Mouse (Mus musculus): ENCODE results near the gene 1700025C18Rik. TPM values are rescaled to one million over a fixed set of nuclear protein-coding genes. Genes with fewer than 3 reads are reported as not detected.

1700025C18Rik gene
- polyA plus RNA-seq, 1 experiment from 2014 or later, result not detected

GRCm38 (mm10) chr2:165054888-165055852 is 35.4 kb downstream of the 1700025C18Rik start, which contains the start of gene Cd40:
Gene Cd40 (plus strand): TSS chr2:165055627.
- 0 out of 2 replicates have a peak, but pooled peaks cover 2% of the 10 kb centered on the region for H3K27me3 ChIP-seq (ENCODE audit: control insufficient read depth, insufficient read depth, low read length)
- WGBS, result 16% methylated on average over 25 of the region's 25 CpGs
- no peaks in the 10 kb centered on the region for H3K4me1 ChIP-seq (ENCODE audit: control insufficient read depth, insufficient read depth, low read length)
- H3K36me3 ChIP-seq (ENCODE audit: control insufficient read depth, insufficient read depth, low read length), result no peaks in the 10 kb centered on the region
- peak within 1 kb of the TSS; percentile 4; the same call in 1 of the 2 replicates for H3K4me3 ChIP-seq (ENCODE audit: low read depth, low read length)
- 0 out of 2 replicates have a peak, but pooled peaks have one; percentile 31 for ATAC-seq (ENCODE audit: low read depth)
- no peaks in the 10 kb centered on the region for H3K9me3 ChIP-seq (ENCODE audit: control insufficient read depth, low read length)
- H3K4me2 ChIP-seq (ENCODE audit: low read depth, low read length), result peak within 1 kb of the TSS; percentile 18; the same call in 1 of the 2 replicates
- no peak within 1 kb of the TSS for H3K27ac ChIP-seq (ENCODE audit: low read depth, low read length)
- no peak within 1 kb of the TSS for H3K9ac ChIP-seq (replicated peaks; ENCODE audit: low read depth, low read length)

- Histone ChIP-seq H3K4me3 (ENCODE audit: low read depth, low read length) (no peak overlapping the region), H3K9ac (replicated peaks; ENCODE audit: low read depth, low read length) (no peak overlapping the region), H3K27ac (ENCODE audit: low read depth, low read length) (no peak overlapping the region), H3K27me3 (ENCODE audit: control insufficient read depth, insufficient read depth, low read length) (0 out of 2 replicates have a peak, but pooled peaks cover 2% of the 10 kb centered on the region), H3K9me3 (ENCODE audit: control insufficient read depth, low read length) (no peaks in the 10 kb centered on the region), H3K36me3 (ENCODE audit: control insufficient read depth, insufficient read depth, low read length) (no peaks in the 10 kb centered on the region), H3K4me1 (ENCODE audit: control insufficient read depth, insufficient read depth, low read length) (no peaks in the 10 kb centered on the region), H3K4me2 (ENCODE audit: low read depth, low read length) (no peak overlapping the region)
- ATAC-seq (ENCODE audit: low read depth), result no peak
- 66% methylated on average over 11 of the region's 11 CpGs for WGBS
Measured at GRCm38 (mm10) chr2:165051566-165051965, 39.0 kb downstream of the 1700025C18Rik start.

- WGBS, result 82% methylated on average over 18 of the region's 18 CpGs
- no peak for ATAC-seq (ENCODE audit: low read depth)
- H3K9ac ChIP-seq (replicated peaks; ENCODE audit: low read depth, low read length), result no peak overlapping the region
Measured at GRCm38 (mm10) chr2:165050826-165051548, 39.6 kb downstream of the 1700025C18Rik start.

GRCm38 (mm10) chr2:165049044-165049443 is 41.5 kb downstream of the 1700025C18Rik start:
- Histone ChIP-seq H3K9me3 (ENCODE audit: control insufficient read depth, low read length) (no peaks in the 10 kb centered on the region), H3K4me1 (ENCODE audit: control insufficient read depth, insufficient read depth, low read length) (no peaks in the 10 kb centered on the region), H3K27ac (ENCODE audit: low read depth, low read length) (no peak overlapping the region), H3K9ac (replicated peaks; ENCODE audit: low read depth, low read length) (no peak overlapping the region), H3K4me2 (ENCODE audit: low read depth, low read length) (no peak overlapping the region), H3K4me3 (ENCODE audit: low read depth, low read length) (no peak overlapping the region), H3K27me3 (ENCODE audit: control insufficient read depth, insufficient read depth, low read length) (no peaks in the 10 kb centered on the region), H3K36me3 (ENCODE audit: control insufficient read depth, insufficient read depth, low read length) (no peaks in the 10 kb centered on the region)
- no peak for ATAC-seq (ENCODE audit: low read depth)
- WGBS, result 61% methylated on average over 5 of the region's 5 CpGs

More at GRCm38 (mm10) chr2:165050826-165051548, 39.6 kb downstream of the 1700025C18Rik start:
- Histone ChIP-seq H3K27me3 (ENCODE audit: control insufficient read depth, insufficient read depth, low read length) (0 out of 2 replicates have a peak, but pooled peaks cover 2% of the 10 kb centered on the region), H3K9me3 (ENCODE audit: control insufficient read depth, low read length) (no peaks in the 10 kb centered on the region), H3K4me1 (ENCODE audit: control insufficient read depth, insufficient read depth, low read length) (no peaks in the 10 kb centered on the region), H3K36me3 (ENCODE audit: control insufficient read depth, insufficient read depth, low read length) (no peaks in the 10 kb centered on the region), H3K4me3 (ENCODE audit: low read depth, low read length) (no peak overlapping the region), H3K4me2 (ENCODE audit: low read depth, low read length) (no peak overlapping the region), H3K27ac (ENCODE audit: low read depth, low read length) (no peak overlapping the region)

DNA sequence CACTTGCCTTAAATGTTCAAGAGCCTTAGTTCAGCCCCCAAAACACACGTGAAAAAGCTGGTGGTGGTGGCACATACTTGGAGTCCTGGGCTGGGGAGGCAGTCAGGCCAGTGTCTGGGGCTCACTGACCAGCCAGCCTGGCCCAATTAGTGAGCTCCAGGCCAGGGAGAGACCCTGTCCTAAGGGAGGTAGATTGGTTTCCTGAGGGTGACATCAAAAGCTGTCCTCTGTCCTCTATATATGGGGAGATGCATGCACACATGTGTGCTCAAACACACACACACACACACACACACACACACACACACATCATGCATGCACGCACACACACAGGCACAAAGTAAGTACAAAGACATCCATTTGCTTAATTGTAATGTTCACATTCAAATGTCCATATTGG is 46.8 kb downstream of the 1700025C18Rik start:
- no peak for ATAC-seq (ENCODE audit: low read depth)
- Histone ChIP-seq H3K27me3 (ENCODE audit: control insufficient read depth, insufficient read depth, low read length) (no peaks in the 10 kb centered on the region), H3K9ac (replicated peaks; ENCODE audit: low read depth, low read length) (no peak overlapping the region)

DNA sequence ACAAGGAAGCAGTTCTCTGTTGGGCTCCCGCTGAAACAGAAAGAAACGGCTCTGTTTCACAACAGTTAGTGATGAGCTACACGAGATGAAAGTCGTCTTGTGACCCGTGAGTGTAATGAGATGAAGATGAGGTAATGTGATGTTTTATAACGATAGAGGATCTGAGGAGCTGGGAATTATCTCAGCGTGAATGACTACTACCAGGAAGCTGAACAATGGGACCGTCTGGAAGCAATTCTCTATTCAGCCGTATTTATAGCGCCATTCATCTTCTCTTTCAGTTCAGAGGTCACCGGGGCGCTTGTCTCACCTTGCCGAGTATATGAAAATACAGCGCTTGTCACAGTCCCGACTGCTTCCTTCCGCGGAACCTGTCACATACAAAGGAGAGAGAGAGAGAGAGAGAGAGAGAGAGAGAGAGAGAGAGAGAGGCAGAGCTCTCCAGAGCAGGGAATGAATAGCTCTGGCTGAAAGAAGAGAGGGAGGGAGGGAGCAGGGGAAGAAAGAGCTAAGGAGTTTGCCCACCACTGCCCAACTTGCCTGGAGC is 47.4 kb downstream of the 1700025C18Rik start:
- Histone ChIP-seq H3K4me3 (ENCODE audit: low read depth, low read length) (peak overlapping the region; percentile 0; the same call in 1 of the 2 replicates), H3K4me2 (ENCODE audit: low read depth, low read length) (peak overlapping the region; percentile 42), H3K36me3 (ENCODE audit: control insufficient read depth, insufficient read depth, low read length) (no peaks in the 10 kb centered on the region), H3K4me1 (ENCODE audit: control insufficient read depth, insufficient read depth, low read length) (peaks cover 11% of the 10 kb centered on the region), H3K27ac (ENCODE audit: low read depth, low read length) (peak overlapping the region; percentile 77), H3K27me3 (ENCODE audit: control insufficient read depth, insufficient read depth, low read length) (no peaks in the 10 kb centered on the region), H3K9me3 (ENCODE audit: control insufficient read depth, low read length) (no peaks in the 10 kb centered on the region), H3K9ac (replicated peaks; ENCODE audit: low read depth, low read length) (peak overlapping the region; percentile 1; the same call in 1 of the 2 replicates)
- under 1% methylated on average over 17 of the region's 17 CpGs for WGBS
- peak; percentile 62 for ATAC-seq (ENCODE audit: low read depth)

More for the DNA sequence above, 46.8 kb downstream of the 1700025C18Rik start:
- Histone ChIP-seq H3K4me3 (ENCODE audit: low read depth, low read length) (no peak overlapping the region), H3K27ac (ENCODE audit: low read depth, low read length) (peak overlapping the region; percentile 77), H3K4me1 (ENCODE audit: control insufficient read depth, insufficient read depth, low read length) (peaks cover 11% of the 10 kb centered on the region), H3K36me3 (ENCODE audit: control insufficient read depth, insufficient read depth, low read length) (no peaks in the 10 kb centered on the region), H3K9me3 (ENCODE audit: control insufficient read depth, low read length) (no peaks in the 10 kb centered on the region), H3K4me2 (ENCODE audit: low read depth, low read length) (peak overlapping the region; percentile 42; the same call in 1 of the 2 replicates)
- WGBS, result 33% methylated on average over 2 of the region's 2 CpGs

- H3K27ac ChIP-seq (ENCODE audit: low read depth, low read length), result no peak overlapping the region
- no peak overlapping the region for H3K9ac ChIP-seq (replicated peaks; ENCODE audit: low read depth, low read length)
- H3K4me1 ChIP-seq (ENCODE audit: control insufficient read depth, insufficient read depth, low read length), result peaks cover 11% of the 10 kb centered on the region
- H3K9me3 ChIP-seq (ENCODE audit: control insufficient read depth, low read length), result no peaks in the 10 kb centered on the region
- no peak for ATAC-seq (ENCODE audit: low read depth)
- H3K27me3 ChIP-seq (ENCODE audit: control insufficient read depth, insufficient read depth, low read length), result no peaks in the 10 kb centered on the region
- no peak overlapping the region for H3K4me3 ChIP-seq (ENCODE audit: low read depth, low read length)
- no peak overlapping the region for H3K4me2 ChIP-seq (ENCODE audit: low read depth, low read length)
- 69% methylated on average over 5 of the region's 5 CpGs for WGBS
- no peaks in the 10 kb centered on the region for H3K36me3 ChIP-seq (ENCODE audit: control insufficient read depth, insufficient read depth, low read length)
Measured at GRCm38 (mm10) chr2:165042126-165042525, 48.4 kb downstream of the 1700025C18Rik start.

- no peak overlapping the region for H3K4me2 ChIP-seq (ENCODE audit: low read depth, low read length)
- H3K9ac ChIP-seq (replicated peaks; ENCODE audit: low read depth, low read length), result no peak overlapping the region
- H3K27ac ChIP-seq (ENCODE audit: low read depth, low read length), result no peak overlapping the region
- no peak for ATAC-seq (ENCODE audit: low read depth)
- no peak overlapping the region for H3K4me3 ChIP-seq (ENCODE audit: low read depth, low read length)
- no peaks in the 10 kb centered on the region for H3K9me3 ChIP-seq (ENCODE audit: control insufficient read depth, low read length)
- no peaks in the 10 kb centered on the region for H3K36me3 ChIP-seq (ENCODE audit: control insufficient read depth, insufficient read depth, low read length)
- peaks cover 16% of the 10 kb centered on the region for H3K4me1 ChIP-seq (ENCODE audit: control insufficient read depth, insufficient read depth, low read length)
- no peaks in the 10 kb centered on the region; the same call in 1 of the 2 replicates for H3K27me3 ChIP-seq (ENCODE audit: control insufficient read depth, insufficient read depth, low read length)
- WGBS, result 64% methylated on average over 4 of the region's 4 CpGs
Measured at GRCm38 (mm10) chr2:165037415-165037814, 53.1 kb downstream of the 1700025C18Rik start.

Measured in neural tube, embryonic 14.5 days (tissue).